ENCODE assay signal across 17 mouse cellular contexts in genomic region chr15:7941690-7942089, GRCm38 (mm10).
"Had no signal": no experiment of that assay in that cellular context is flagged by ENCODE, and none has a peak within 500 bp of the region (broad histone marks: within the 10 kb centered on the region; RNA-seq: fewer than 3 reads in every experiment).

No protein-coding gene starts in this region.

- H3K4me1 ChIP-seq: kidney, embryonic 15.5 days; limb, embryonic 10.5 days; liver, embryonic 15.5 days; midbrain, embryonic 15.5 days; neural tube, embryonic 13.5 days had no signal

- H3K4me2 ChIP-seq: kidney, embryonic 15.5 days; liver, embryonic 11.5 days; liver, embryonic 15.5 days; midbrain, embryonic 15.5 days; neural tube, embryonic 13.5 days had no signal

- H3K9me3 ChIP-seq: kidney, embryonic 15.5 days; limb, embryonic 10.5 days; liver, embryonic 15.5 days; midbrain, embryonic 10.5 days; midbrain, embryonic 15.5 days; neural tube, embryonic 13.5 days had no signal

- H3K27ac ChIP-seq: kidney, embryonic 15.5 days; left cerebral cortex, adult 2 months; limb, embryonic 10.5 days; liver, embryonic 15.5 days; midbrain, embryonic 10.5 days; midbrain, embryonic 15.5 days; neural tube, embryonic 13.5 days had no signal

- H3K36me3 ChIP-seq: kidney, embryonic 15.5 days; limb, embryonic 10.5 days; liver, embryonic 15.5 days; midbrain, embryonic 10.5 days; midbrain, embryonic 15.5 days; neural tube, embryonic 13.5 days had no signal

- H3K9ac ChIP-seq: kidney, embryonic 15.5 days; liver, embryonic 15.5 days; midbrain, embryonic 15.5 days; neural tube, embryonic 13.5 days had no signal

- H3K27me3 ChIP-seq: kidney, embryonic 15.5 days; liver, embryonic 15.5 days; midbrain, embryonic 15.5 days; neural tube, embryonic 13.5 days had no signal

- H3K4me3 ChIP-seq: kidney, embryonic 15.5 days; left cerebral cortex, adult 2 months; limb, embryonic 10.5 days; liver, embryonic 15.5 days; midbrain, embryonic 10.5 days; midbrain, embryonic 15.5 days; neural tube, embryonic 13.5 days had no signal

- ATAC-seq: lung, postnatal 0 days; midbrain, embryonic 15.5 days had no signal

- DNase-seq: kidney, postnatal 25 days; lung, adult 2 months; lung, postnatal 36 days; retina, postnatal 1 day; right cerebral cortex, postnatal 4 days; spleen, adult 18-20 months; thymus, adult 18-20 months; thymus, postnatal 14 days had no signal
